Mouse (Mus musculus) kidney, embryonic 16.5 days (tissue): ENCODE data around the gene Slmap. TPM values are rescaled to one million over a fixed set of nuclear protein-coding genes. Genes with fewer than 3 reads are reported as not detected.
A peak's percentile ranks its signal among the peaks of the same experiment; 100 is the strongest.

ENCODE experiments used
- ATAC-seq: fragments of 200-750 bp; cut with Nextera tagmentation; 2 replicates; pipeline ENCODE4 v1.8.0; 2017; ENCODE audit warnings: moderate TSS enrichment; ENCODE audit not compliant: low FRiP score, low TSS enrichment
- H3K27ac ChIP-seq: fragments of 300-500 bp; sonication (generic); 2 replicates; pipeline ENCODE4 v1.5.1; 2014; ENCODE audit warnings: low read length
- H3K27me3 ChIP-seq: fragments of 300-500 bp; sonication (generic); 2 replicates; pipeline ENCODE4 v1.6.1; 2014; ENCODE audit warnings: low read length, control low read depth, mixed read lengths; ENCODE audit not compliant: insufficient read depth
- H3K36me3 ChIP-seq: fragments of 300-500 bp; sonication (generic); 2 replicates; pipeline ENCODE4 v1.6.1; 2014; ENCODE audit warnings: low read length, control low read depth, mixed read lengths; ENCODE audit not compliant: insufficient read depth
- H3K4me1 ChIP-seq: fragments of 300-500 bp; sonication (generic); 2 replicates; pipeline ENCODE4 v1.6.1; 2014; ENCODE audit warnings: low read length, control low read depth, mixed read lengths; ENCODE audit not compliant: insufficient read depth
- H3K4me2 ChIP-seq: fragments of 300-500 bp; sonication (generic); replicated peaks from 2 replicates; pipeline ENCODE4 v1.6.1; 2014; ENCODE audit warnings: low read depth, low read length
- H3K4me3 ChIP-seq: fragments of 300-500 bp; sonication (generic); 2 replicates; pipeline ENCODE4 v1.5.1; 2014; ENCODE audit warnings: mild to moderate bottlenecking, low read length
- H3K9ac ChIP-seq: fragments of 300-500 bp; sonication (generic); replicated peaks from 2 replicates; pipeline ENCODE4 v1.6.1; 2014; ENCODE audit warnings: low read length
- H3K9me3 ChIP-seq: fragments of 300-500 bp; sonication (generic); 2 replicates; pipeline ENCODE4 v1.6.1; 2016; ENCODE audit warnings: low read length, control low read depth
- WGBS: fragments of 180-500 bp; shearing (Covaris S2); extraction: QIAGEN DNeasy Blood & Tissue Kit; methylation state at CpG from one replicate; pipeline ENCODE4 v1.1.7; 2014; 5-methylcytosine and 5-hydroxymethylcytosine counted together
- polyA plus RNA-seq: library from polyadenylated mRNA; unstranded; fragments of >200 nt; fragmentation: Nextera tagmentation; extraction: Ambion mirVana; gene quantifications from 2 replicates; pipeline ENCODE4 v1.2.1, GENCODE M21; 2015

The Slmap gene
- polyA plus RNA-seq, 1 experiment from 2014 or later: 18.4 TPM

GRCm38 (mm10) chr14:26488329-26489020 lies 46.3 kb downstream of the Slmap start:
- Histone ChIP-seq H3K4me2 (no peak overlapping the region), H3K36me3 (no peaks in the 10 kb centered on the region), H3K9ac (no peak overlapping the region), H3K4me1 (peaks cover 4% of the 10 kb centered on the region; the same call in 1 of the 2 replicates), H3K27me3 (no peaks in the 10 kb centered on the region), H3K27ac (no peak overlapping the region), H3K4me3 (no peak overlapping the region), H3K9me3 (no peaks in the 10 kb centered on the region)
- WGBS: 64% methylated on average over 9 of the region's 9 CpGs
- peak; percentile 49 for ATAC-seq

GRCm38 (mm10) chr14:26486416-26487198 lies 48.1 kb downstream of the Slmap start:
- no peaks in the 10 kb centered on the region for H3K36me3 ChIP-seq
- no peak overlapping the region for H3K27ac ChIP-seq
- H3K4me2 ChIP-seq: no peak overlapping the region
- no peak overlapping the region for H3K9ac ChIP-seq
- no peaks in the 10 kb centered on the region for H3K9me3 ChIP-seq
- WGBS: 47% methylated on average over 8 of the region's 8 CpGs
- H3K4me1 ChIP-seq: peaks cover 4% of the 10 kb centered on the region; the same call in 1 of the 2 replicates
- no peak overlapping the region for H3K4me3 ChIP-seq
- no peak for ATAC-seq
- no peaks in the 10 kb centered on the region for H3K27me3 ChIP-seq

GRCm38 (mm10) chr14:26481457-26481856 lies 53.3 kb downstream of the Slmap start:
- ATAC-seq: no peak
- Histone ChIP-seq H3K27me3 (no peaks in the 10 kb centered on the region), H3K9ac (no peak overlapping the region), H3K4me3 (no peak overlapping the region), H3K27ac (no peak overlapping the region), H3K36me3 (no peaks in the 10 kb centered on the region), H3K9me3 (no peaks in the 10 kb centered on the region), H3K4me2 (no peak overlapping the region), H3K4me1 (no peaks in the 10 kb centered on the region)
- WGBS: 92% methylated on average over 1 of the region's 1 CpGs

- Histone ChIP-seq H3K9me3 (no peaks in the 10 kb centered on the region), H3K4me2 (no peak overlapping the region), H3K9ac (no peak overlapping the region), H3K4me3 (no peak overlapping the region), H3K4me1 (no peaks in the 10 kb centered on the region), H3K27me3 (no peaks in the 10 kb centered on the region), H3K27ac (no peak overlapping the region), H3K36me3 (no peaks in the 10 kb centered on the region)
- no peak for ATAC-seq
- 89% methylated on average over 5 of the region's 5 CpGs for WGBS
These were observed 57.0 kb downstream of the Slmap start for GRCm38 (mm10) chr14:26477738-26478137.

GRCm38 (mm10) chr14:26476391-26476790 lies 58.3 kb downstream of the Slmap start:
- H3K4me2 ChIP-seq: no peak overlapping the region
- WGBS: 88% methylated on average over 2 of the region's 2 CpGs
- no peak overlapping the region for H3K9ac ChIP-seq
- no peak overlapping the region for H3K27ac ChIP-seq
- no peaks in the 10 kb centered on the region for H3K4me1 ChIP-seq
- ATAC-seq: no peak
- H3K36me3 ChIP-seq: no peaks in the 10 kb centered on the region
- no peak overlapping the region for H3K4me3 ChIP-seq
- H3K27me3 ChIP-seq: no peaks in the 10 kb centered on the region
- no peaks in the 10 kb centered on the region for H3K9me3 ChIP-seq

GRCm38 (mm10) chr14:26467974-26468373 lies 66.8 kb downstream of the Slmap start:
- Histone ChIP-seq H3K9ac (no peak overlapping the region), H3K4me2 (no peak overlapping the region), H3K4me1 (no peaks in the 10 kb centered on the region), H3K4me3 (no peak overlapping the region), H3K27ac (no peak overlapping the region), H3K9me3 (no peaks in the 10 kb centered on the region), H3K27me3 (no peaks in the 10 kb centered on the region), H3K36me3 (0 out of 2 replicates have a peak, but pooled peaks cover 4% of the 10 kb centered on the region)
- ATAC-seq: no peak
- WGBS: 96% methylated on average over 4 of the region's 4 CpGs

- Histone ChIP-seq H3K9ac (no peak overlapping the region), H3K4me2 (no peak overlapping the region), H3K36me3 (peaks cover 9% of the 10 kb centered on the region), H3K9me3 (no peaks in the 10 kb centered on the region), H3K4me3 (no peak overlapping the region), H3K27ac (no peak overlapping the region), H3K4me1 (no peaks in the 10 kb centered on the region), H3K27me3 (no peaks in the 10 kb centered on the region)
- ATAC-seq: no peak
- 82% methylated on average over 5 of the region's 5 CpGs for WGBS
These were observed 68.1 kb downstream of the Slmap start for GRCm38 (mm10) chr14:26466544-26467125.

- Histone ChIP-seq H3K27me3 (no peaks in the 10 kb centered on the region), H3K9me3 (no peaks in the 10 kb centered on the region), H3K4me1 (no peaks in the 10 kb centered on the region), H3K27ac (no peak overlapping the region), H3K36me3 (peaks cover 15% of the 10 kb centered on the region), H3K9ac (no peak overlapping the region), H3K4me2 (no peak overlapping the region), H3K4me3 (no peak overlapping the region)
- 88% methylated on average over 6 of the region's 6 CpGs for WGBS
- no peak for ATAC-seq
These were observed 68.8 kb downstream of the Slmap start for GRCm38 (mm10) chr14:26465898-26466297.

GRCm38 (mm10) chr14:26459516-26459915 lies 75.2 kb downstream of the Slmap start:
- no peaks in the 10 kb centered on the region for H3K9me3 ChIP-seq
- H3K27ac ChIP-seq: no peak overlapping the region
- no peaks in the 10 kb centered on the region for H3K4me1 ChIP-seq
- no peak overlapping the region for H3K4me2 ChIP-seq
- H3K4me3 ChIP-seq: no peak overlapping the region
- ATAC-seq: no peak
- peaks cover 26% of the 10 kb centered on the region for H3K36me3 ChIP-seq
- no peak overlapping the region for H3K9ac ChIP-seq
- no peaks in the 10 kb centered on the region for H3K27me3 ChIP-seq

GRCm38 (mm10) chr14:26454851-26455250 lies 79.9 kb downstream of the Slmap start:
- Histone ChIP-seq H3K36me3 (peaks cover 8% of the 10 kb centered on the region; the same call in 1 of the 2 replicates), H3K4me2 (no peak overlapping the region), H3K9ac (no peak overlapping the region), H3K4me1 (no peaks in the 10 kb centered on the region), H3K27me3 (no peaks in the 10 kb centered on the region), H3K27ac (no peak overlapping the region), H3K4me3 (no peak overlapping the region), H3K9me3 (no peaks in the 10 kb centered on the region)
- WGBS: 64% methylated on average over 16 of the region's 16 CpGs
- no peak for ATAC-seq
